ENCODE assay signal across 8 mouse cellular contexts in genomic region chr9:36833914-36834313, GRCm38 (mm10). TPM values are rescaled to one million over a fixed set of nuclear protein-coding genes. Genes with fewer than 3 reads are reported as not detected.
A peak's percentile ranks its signal among the peaks of the same experiment; 100 is the strongest.
DNase-seq lines count a peak whose midpoint lies in the region; ATAC-seq lines count a peak whose summit lies in the region.

No protein-coding gene starts in this region.

- peak overlapping the region; percentile 5; the same call in 1 of the 2 replicates for H3K9ac ChIP-seq in kidney, embryonic 14.5 days (ENCODE audit: low read depth, low read length)
- H3K9ac ChIP-seq in forebrain, embryonic 13.5 days: peak overlapping the region; percentile 92

- DNase-seq in kidney, postnatal 10 days: no peak
- DNase-seq in cerebellum, adult 8-10 months: peak; percentile 55
- no peak for DNase-seq in midbrain, embryonic 10.5 days (ENCODE audit: low spot score)
- no peak for DNase-seq in adipocyte (ENCODE audit: low spot score)
- no peak for DNase-seq in spleen, postnatal 14 days (ENCODE audit: low spot score in 2 of 2)
- DNase-seq in ovary, adult 18-20 months (ENCODE audit: low spot score): no peak

- no peak for ATAC-seq in kidney, embryonic 14.5 days (ENCODE audit: low FRiP score, low TSS enrichment)
- peak; percentile 25 for ATAC-seq in forebrain, embryonic 13.5 days

- H3K4me1 ChIP-seq in kidney, embryonic 14.5 days (ENCODE audit: control insufficient read depth, insufficient read depth, low read length): 0 out of 2 replicates have a peak, but pooled peaks cover 5% of the 10 kb centered on the region
- H3K4me1 ChIP-seq in forebrain, embryonic 13.5 days: peaks cover 39% of the 10 kb centered on the region
- peaks cover 36% of the 10 kb centered on the region for H3K4me1 ChIP-seq in midbrain, embryonic 10.5 days

- H3K4me3 ChIP-seq in kidney, embryonic 14.5 days (ENCODE audit: low read length): peak overlapping the region; percentile 49; the same call in 1 of the 2 replicates
- peak overlapping the region; percentile 76 for H3K4me3 ChIP-seq in forebrain, embryonic 13.5 days
- peak overlapping the region; percentile 65 for H3K4me3 ChIP-seq in midbrain, embryonic 10.5 days

- H3K27ac ChIP-seq in kidney, embryonic 14.5 days (ENCODE audit: low read depth, low read length): no peak overlapping the region
- H3K27ac ChIP-seq in forebrain, embryonic 13.5 days: peak overlapping the region; percentile 98
- peak overlapping the region; percentile 95 for H3K27ac ChIP-seq in midbrain, embryonic 10.5 days (replicated peaks)

- H3K9me3 ChIP-seq in kidney, embryonic 14.5 days (ENCODE audit: control insufficient read depth, low read length): no peaks in the 10 kb centered on the region
- no peaks in the 10 kb centered on the region for H3K9me3 ChIP-seq in forebrain, embryonic 13.5 days (replicated peaks)
- H3K9me3 ChIP-seq in midbrain, embryonic 10.5 days (replicated peaks): peaks cover 8% of the 10 kb centered on the region; the same call in 1 of the 2 replicates

- H3K4me2 ChIP-seq in kidney, embryonic 14.5 days (replicated peaks; ENCODE audit: low read depth, low read length): peak overlapping the region; percentile 85; the same call in 1 of the 2 replicates
- H3K4me2 ChIP-seq in forebrain, embryonic 13.5 days: peak overlapping the region; percentile 84

- peaks cover 6% of the 10 kb centered on the region; the same call in 1 of the 2 replicates for H3K27me3 ChIP-seq in kidney, embryonic 14.5 days (ENCODE audit: control insufficient read depth, insufficient read depth, low read length)
- no peaks in the 10 kb centered on the region for H3K27me3 ChIP-seq in forebrain, embryonic 13.5 days
- no peaks in the 10 kb centered on the region for H3K27me3 ChIP-seq in midbrain, embryonic 10.5 days (ENCODE audit: low read depth, poor library complexity, severe bottlenecking)

- no peaks in the 10 kb centered on the region for H3K36me3 ChIP-seq in kidney, embryonic 14.5 days (ENCODE audit: control insufficient read depth, insufficient read depth, low read length)
- H3K36me3 ChIP-seq in forebrain, embryonic 13.5 days (ENCODE audit: poor library complexity, severe bottlenecking): peaks cover 20% of the 10 kb centered on the region
- peaks cover 34% of the 10 kb centered on the region for H3K36me3 ChIP-seq in midbrain, embryonic 10.5 days

- 53% methylated on average over 3 of the region's 3 CpGs for WGBS in kidney, embryonic 14.5 days
- WGBS in forebrain, embryonic 13.5 days: 3% methylated on average over 3 of the region's 3 CpGs
- WGBS in midbrain, embryonic 10.5 days: 49% methylated on average over 3 of the region's 3 CpGs

RNA-seq across cellular contexts. Expression of gene Fez1, which starts 12.2 kb away (rescaled TPM):
- polyA plus RNA-seq in kidney, embryonic 14.5 days (2014; fragmentation: Nextera tagmentation; extraction: Ambion mirVana): 5.4 and 5.5 TPM in 2 replicates
- 601 and 607 TPM in 2 replicates for polyA plus RNA-seq in forebrain, embryonic 13.5 days (2015; fragmentation: Nextera tagmentation; extraction: Ambion mirVana)
- polyA plus RNA-seq in midbrain, embryonic 10.5 days (2016; fragmentation: Nextera tagmentation; extraction: Ambion mirVana): 232 and 306 TPM in 2 replicates

RNA-seq across cellular contexts. Expression of gene Ei24, which starts 36.7 kb away (rescaled TPM):
- polyA plus RNA-seq in kidney, embryonic 14.5 days (2014; fragmentation: Nextera tagmentation; extraction: Ambion mirVana): 49.2 and 72.4 TPM in 2 replicates
- 105 and 112 TPM in 2 replicates for polyA plus RNA-seq in forebrain, embryonic 13.5 days (2015; fragmentation: Nextera tagmentation; extraction: Ambion mirVana)
- polyA plus RNA-seq in midbrain, embryonic 10.5 days (2016; fragmentation: Nextera tagmentation; extraction: Ambion mirVana): 93.0 and 94.2 TPM in 2 replicates

Comparison
In these comparisons a context has a peak if more than half of its experiments do, and no peak if none do; other contexts are left out.
1. RNA of gene Fez1, which starts 12.2 kb away (polyA plus RNA-seq): 601 to 607 TPM in forebrain, embryonic 13.5 days and 232 to 306 TPM in midbrain, embryonic 10.5 days; 5.4 to 5.5 TPM in kidney, embryonic 14.5 days; every median in the first group is over 10 times any median in the second.
2. Peak in every context shown above with its lines, with median percentiles within 50 percentile points of each other: H3K4me3 ChIP-seq.